ENCODE assay signal across 1 mouse cellular context in the genomic region with DNA sequence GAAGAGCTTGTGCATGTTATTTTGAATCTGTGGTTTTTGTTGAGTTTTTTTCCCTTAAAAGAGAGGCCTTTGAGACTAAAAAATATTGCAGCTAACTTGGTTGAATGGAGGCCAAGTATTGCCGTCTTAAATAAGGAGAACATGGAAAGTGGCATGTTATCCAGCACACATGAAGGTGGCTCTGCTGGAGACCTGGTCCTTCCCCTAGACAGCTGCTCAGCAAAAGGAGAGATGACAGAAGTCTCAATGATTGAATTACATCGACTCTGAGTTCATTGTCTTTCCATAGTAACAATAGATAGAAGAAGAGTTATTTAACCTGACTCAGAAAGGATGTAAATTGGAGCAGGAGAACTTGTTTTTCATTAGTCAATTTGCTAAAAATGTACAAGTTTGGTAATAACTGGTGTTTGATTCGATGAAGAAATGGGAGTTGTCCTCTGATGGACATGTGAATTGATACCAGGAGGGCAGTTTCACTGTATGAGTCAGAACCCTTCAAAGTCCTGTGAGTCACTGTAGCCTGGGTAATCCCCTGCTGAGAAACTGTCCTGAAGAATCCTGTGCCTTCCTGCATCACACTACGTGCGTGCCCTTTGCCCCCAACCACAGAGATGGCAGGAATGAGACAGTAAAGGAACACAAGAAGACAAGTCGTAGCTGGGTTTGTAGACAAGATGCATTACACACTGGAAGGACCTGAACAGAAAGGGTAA.
TF ChIP-seq lines count a peak whose summit lies in the region.

No protein-coding gene starts in this region.

TF ChIP-seq in CH12.LX, 34 proteins besides CTCF, POLR2A, EP300 and RAD21 (continued from another document):
- TF ChIP-seq MAFK (IDR thresholded peaks at IDR 0.05; ENCODE audit: insufficient replicate concordance, low read length) (no peak), E2F4 (IDR thresholded peaks at IDR 0.05; ENCODE audit: insufficient replicate concordance, low read depth, low read length) (no peak)
TF ChIP-seq in CH12.LX: peak in this region for 7.
